Mouse (Mus musculus): ENCODE measurements around the gene Atp13a2.

GRCm38 (mm10) chr4:141005983-141006382 lies 19.3 kb downstream of the Atp13a2 start:
- peak; percentile 42 for TF ChIP-seq CTCF (IDR thresholded peaks at IDR 0.05; ENCODE audit: low read depth)
- no peak for TF ChIP-seq EP300 (IDR thresholded peaks at IDR 0.05; ENCODE audit: low read depth)

All from liver, postnatal 0 days (tissue).